Mouse (Mus musculus) left cerebral cortex, adult 18-20 months (tissue): ENCODE results near the gene Entpd1. TPM values are rescaled to one million over a fixed set of nuclear protein-coding genes. Genes with fewer than 3 reads are reported as not detected.

Experiments
- DNase-seq, 2 experiments: peaks; one replicate each; pipeline ENCODE4 v3.0.0; 2021 to 2022; ENCODE audit warnings: low spot score in 2 of 2, mixed read lengths in 1 of 2
- total RNA-seq, 2 experiments: library from RNA; stranded (reverse); gene quantifications; 2 replicates each; pipeline ENCODE4 v1.2.3; 2021

Gene Entpd1
- total RNA-seq, 2 experiments from 2014 or later, result 18.2 to 18.9 TPM

- DNase-seq, result no peak
Measured at GRCm38 (mm10) chr19:40788715-40789084, 176.5 kb downstream of the Entpd1 start.

Other genes with a start within 250 kb of the Entpd1 start
- 100 to 1,000 TPM; 144 to 149 TPM for gene Sorbs1, start 98.6 kb upstream of the Entpd1 start, total RNA-seq
- 10 to 100 TPM; 22.5 to 28.9 TPM for gene Aldh18a1, start 23.9 kb upstream of the Entpd1 start, total RNA-seq
- 10 to 100 TPM; 19.5 to 21.6 TPM for gene Tctn3, start 133 bp upstream of the Entpd1 start, total RNA-seq
- 1 to 10 TPM in 1 of 2 experiments, not detected in 1; 1.1 TPM for gene Cc2d2b, start 136.4 kb downstream of the Entpd1 start, total RNA-seq
- 1 to 10 TPM; 7.0 to 8.1 TPM for gene Ccnj, start 218.9 kb downstream of the Entpd1 start, total RNA-seq